Mouse (Mus musculus) embryonic fibroblast, embryonic 13.5 days (primary cell): ENCODE measurements around the gene Otud1. TPM values are rescaled to one million over a fixed set of nuclear protein-coding genes. Genes with fewer than 3 reads are reported as not detected.

ENCODE experiments used
- H3K27ac ChIP-seq: 2 replicates; pipeline ENCODE4 v1.5.1; 2012; ENCODE audit warnings: low read length, control low read depth, inconsistent platforms; ENCODE audit not compliant: insufficient read depth
- H3K4me1 ChIP-seq: 2 replicates; pipeline ENCODE4 v1.6.1; 2011; ENCODE audit warnings: low read length; ENCODE audit not compliant: control insufficient read depth, insufficient read depth
- H3K4me3 ChIP-seq: 2 replicates; pipeline ENCODE4 v1.5.1; 2011; ENCODE audit warnings: mild to moderate bottlenecking, control low read depth, low read length; ENCODE audit not compliant: insufficient read depth
- CTCF ChIP-seq: IDR thresholded peaks from 2 replicates; pipeline ENCODE4 v1.5.1; 2011; ENCODE audit warnings: mild to moderate bottlenecking, control low read depth, low read length, moderate library complexity, borderline replicate concordance; ENCODE audit not compliant: insufficient read depth
- POLR2A ChIP-seq: IDR thresholded peaks from 2 replicates; pipeline ENCODE4 v1.6.1; 2011; ENCODE audit warnings: low read depth, mild to moderate bottlenecking, control low read depth, low read length, moderate library complexity
- polyA plus RNA-seq: library from polyadenylated mRNA; stranded (reverse); fragments of >200 nt; gene quantifications from 2 replicates; pipeline ENCODE4 v1.2.4, GENCODE M21; 2011; ENCODE audit warnings: low read depth; ENCODE audit not compliant: missing spikeins, insufficient read length

Gene Otud1
- polyA plus RNA-seq = 3.0 and 3.3 TPM in 2 replicates

DNA sequence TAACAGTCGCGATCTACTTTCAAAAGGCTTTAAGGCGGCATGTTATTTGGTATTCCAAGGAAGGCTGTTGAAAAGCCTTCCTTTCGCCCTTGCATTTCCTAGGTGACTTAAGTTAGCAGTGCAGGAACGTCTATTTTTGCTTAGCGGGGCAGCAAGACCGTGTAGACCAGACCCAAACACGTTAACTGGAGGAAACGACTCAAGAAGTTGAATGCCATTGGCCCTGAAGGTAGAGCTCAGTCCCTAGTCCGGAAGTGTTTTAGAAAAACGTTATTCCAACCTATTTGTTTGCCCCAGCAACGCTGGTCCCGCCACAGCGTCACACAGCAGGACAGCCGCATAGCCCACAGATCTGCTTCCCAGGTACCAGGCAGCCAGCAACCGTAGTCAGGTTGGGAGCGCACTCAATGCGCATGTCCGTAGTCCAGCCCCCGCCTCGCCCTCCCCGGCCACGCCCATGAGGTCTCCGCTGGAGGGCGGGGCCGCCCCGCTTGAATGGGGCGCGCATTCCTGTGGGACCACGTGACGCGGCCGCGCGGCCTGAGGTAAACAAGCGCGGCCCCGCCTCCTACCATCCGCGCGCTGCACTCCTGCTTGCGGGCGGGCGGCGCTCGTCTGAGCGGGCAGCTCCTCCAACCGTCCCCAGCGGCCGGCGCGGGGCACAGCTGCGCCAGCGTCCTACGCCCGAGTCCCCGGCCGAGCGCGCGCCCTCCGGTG lies at the start of gene Otud1:
Gene Otud1 (plus strand): TSS at position 595 of the 717 bp plus-strand sequence.
- Histone ChIP-seq H3K4me3 (peak within 1 kb of the TSS; percentile 60), H3K27ac (peak within 1 kb of the TSS; percentile 34; the same call in 1 of the 2 replicates), H3K4me1 (no peaks in the 10 kb centered on the region)
- TF ChIP-seq CTCF = no peak
- peak; percentile 86 for TF ChIP-seq POLR2A

DNA sequence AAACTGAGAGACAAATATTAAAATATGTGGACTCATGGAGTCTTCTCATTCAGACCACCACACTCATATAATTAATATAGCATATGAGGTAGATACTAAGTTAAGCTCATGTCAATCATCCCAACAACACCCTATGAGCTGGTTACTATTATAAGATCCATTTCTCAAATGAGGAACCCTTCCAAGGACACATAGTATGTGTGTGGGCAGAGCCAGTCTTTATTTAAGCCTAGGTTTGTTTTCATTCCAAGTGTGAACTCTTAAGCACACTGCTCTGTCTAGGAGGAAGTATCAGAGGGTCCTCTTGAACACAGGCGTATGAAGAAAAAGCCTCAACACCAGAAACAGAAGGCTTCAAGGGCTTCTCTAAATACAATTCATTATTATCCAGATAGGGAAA lies 49.7 kb upstream of the Otud1 start:
- Histone ChIP-seq H3K4me3 (no peak overlapping the region), H3K4me1 (no peaks in the 10 kb centered on the region), H3K27ac (no peak overlapping the region)
- TF ChIP-seq POLR2A = no peak
- TF ChIP-seq CTCF = no peak

GRCm38 (mm10) chr2:19608410-19609073 lies 49.0 kb upstream of the Otud1 start:
- Histone ChIP-seq H3K4me1 (no peaks in the 10 kb centered on the region), H3K4me3 (no peak overlapping the region), H3K27ac (no peak overlapping the region)
- TF ChIP-seq CTCF (no peak), POLR2A (no peak)

DNA sequence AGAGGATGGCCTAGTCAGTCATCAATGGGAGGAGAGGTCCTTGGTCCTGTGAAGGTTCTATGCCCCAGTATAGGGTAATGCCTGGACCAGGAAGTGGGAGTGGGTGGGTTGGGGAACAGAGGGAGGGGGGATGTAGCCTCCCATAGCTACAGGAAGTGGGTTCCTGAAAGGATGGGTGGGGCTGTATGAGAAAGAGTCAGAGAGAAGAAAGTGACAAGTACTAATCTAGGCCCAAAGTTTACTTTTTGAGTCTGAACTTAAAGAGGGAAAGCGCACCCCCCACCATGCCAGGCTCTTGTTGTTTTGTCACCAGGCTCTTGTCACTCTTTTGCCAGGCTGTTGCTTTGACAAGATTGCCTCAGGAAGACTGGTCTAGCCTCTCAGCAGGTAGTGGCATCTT lies 35.5 kb upstream of the Otud1 start:
- Histone ChIP-seq H3K4me3 (no peak overlapping the region), H3K27ac (no peak overlapping the region), H3K4me1 (no peaks in the 10 kb centered on the region)
- TF ChIP-seq CTCF = no peak
- no peak for TF ChIP-seq POLR2A

DNA sequence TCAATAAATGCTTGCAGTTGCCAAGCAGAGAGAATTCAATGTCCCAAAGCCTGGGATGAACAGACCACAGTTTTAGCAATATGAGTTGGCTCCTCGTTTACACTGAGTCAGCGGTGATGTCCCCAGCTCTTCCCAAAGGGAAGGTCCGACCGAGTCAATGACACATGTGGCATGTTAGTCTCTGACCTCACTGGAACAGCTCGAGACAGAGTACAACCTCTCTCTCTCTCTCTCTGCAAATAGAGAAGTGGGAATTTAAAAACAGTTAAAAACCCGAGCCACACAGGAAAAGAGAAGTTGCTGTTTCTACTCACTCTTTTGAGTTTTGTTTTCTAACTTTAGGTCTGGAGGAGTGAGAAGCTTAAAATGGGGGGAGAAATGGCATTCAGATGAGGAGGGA lies 30.5 kb upstream of the Otud1 start:
- TF ChIP-seq CTCF (no peak), POLR2A (no peak)
- Histone ChIP-seq H3K27ac (no peak overlapping the region), H3K4me3 (no peak overlapping the region), H3K4me1 (no peaks in the 10 kb centered on the region)

DNA sequence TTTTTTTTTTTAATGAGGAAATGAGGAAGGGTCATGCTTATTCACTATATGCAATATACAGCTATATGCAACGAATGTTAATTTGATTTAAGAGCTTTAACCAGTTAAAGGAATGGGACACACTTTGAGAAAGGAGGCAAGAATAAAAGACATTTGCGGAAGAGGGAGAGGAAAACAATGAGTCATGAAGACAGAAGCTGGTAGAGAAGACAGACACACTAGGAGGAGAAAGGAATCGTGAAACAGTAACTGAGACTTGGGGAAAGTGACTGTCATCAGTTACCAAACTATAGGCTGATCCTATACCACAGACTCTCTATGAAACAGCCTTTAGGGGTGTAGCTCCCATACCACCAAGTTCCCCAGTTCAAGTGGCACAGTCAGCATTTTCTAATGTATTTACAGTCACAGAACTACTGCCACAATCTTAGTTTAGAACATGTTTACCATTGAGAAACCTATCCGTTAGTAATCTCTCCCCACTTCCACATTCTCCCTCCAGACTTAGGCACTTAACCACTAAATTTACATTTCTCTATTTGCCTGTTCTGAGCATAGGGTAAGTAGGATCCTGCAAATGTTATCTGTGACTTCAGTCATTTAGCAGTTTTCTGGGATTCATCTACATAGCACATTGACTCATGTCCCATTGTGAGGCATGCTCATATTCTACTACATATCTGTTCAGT lies 29.5 kb upstream of the Otud1 start:
- Histone ChIP-seq H3K4me3 (no peak overlapping the region), H3K27ac (no peak overlapping the region), H3K4me1 (no peaks in the 10 kb centered on the region)
- no peak for TF ChIP-seq CTCF
- no peak for TF ChIP-seq POLR2A

DNA sequence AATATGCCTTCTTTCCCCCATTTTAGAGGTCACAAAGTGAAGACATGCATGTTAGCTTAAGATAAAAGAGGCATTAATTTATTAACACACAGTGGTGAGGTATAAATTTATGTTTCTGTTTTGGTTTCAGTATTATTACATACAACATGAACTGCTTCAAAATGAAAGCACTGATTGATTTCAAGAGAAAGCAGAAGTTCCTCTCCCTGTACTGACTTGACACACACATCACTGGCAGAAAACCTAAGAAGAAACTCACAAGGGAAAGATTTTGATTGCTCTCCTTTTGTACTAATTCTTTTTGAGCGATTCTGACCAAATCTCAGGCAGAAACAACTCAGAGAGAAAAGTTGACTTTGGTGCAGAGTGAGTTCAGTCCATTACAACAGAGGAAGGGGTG lies 27.0 kb upstream of the Otud1 start:
- TF ChIP-seq CTCF (no peak), POLR2A (no peak)
- Histone ChIP-seq H3K4me1 (no peaks in the 10 kb centered on the region), H3K4me3 (no peak overlapping the region), H3K27ac (no peak overlapping the region)

GRCm38 (mm10) chr2:19633406-19633920 lies 24.1 kb upstream of the Otud1 start:
- Histone ChIP-seq H3K4me3 (no peak overlapping the region), H3K4me1 (no peaks in the 10 kb centered on the region), H3K27ac (no peak overlapping the region)
- no peak for TF ChIP-seq CTCF
- TF ChIP-seq POLR2A = no peak

GRCm38 (mm10) chr2:19645182-19645581 lies 12.4 kb upstream of the Otud1 start:
- no peak overlapping the region for H3K4me3 ChIP-seq
- no peak overlapping the region for H3K27ac ChIP-seq
- no peak for TF ChIP-seq CTCF
- no peak for TF ChIP-seq POLR2A
- peaks cover 6% of the 10 kb centered on the region; the same call in 1 of the 2 replicates for H3K4me1 ChIP-seq
